In genomic region chr2:11710101-11710500, GRCm38 (mm10) we compare ENCODE assay signal across 9 mouse cellular contexts. TPM values are rescaled to one million over a fixed set of nuclear protein-coding genes. Genes with fewer than 3 reads are reported as not detected.
DNase-seq lines count a peak whose midpoint lies in the region; ATAC-seq and TF ChIP-seq lines count a peak whose summit lies in the region.
"Not testable (repeated sequence)": the region's sequence is repeated elsewhere in the genome, so short reads cannot be mapped to it uniquely, and the experiment has no call there.
"Had no signal": no experiment of that assay in that cellular context is flagged by ENCODE, and none has a peak within 500 bp of the region (broad histone marks: within the 10 kb centered on the region; RNA-seq: fewer than 3 reads in every experiment).

No protein-coding gene starts in this region.

- not testable (repeated sequence) for H3K36me3 ChIP-seq in embryonic facial prominence, embryonic 10.5 days (replicated peaks)

- H3K9me3 ChIP-seq in embryonic facial prominence, embryonic 10.5 days = not testable (repeated sequence)

- DNase-seq in adrenal gland, postnatal 14 days = peak; percentile 60
- peak; percentile 24 for DNase-seq in embryonic facial prominence, embryonic 10.5 days (ENCODE audit: low spot score)
- DNase-seq in heart, postnatal 4 days = peak; percentile 42
- DNase-seq in kidney, postnatal 25 days = peak; percentile 47 to 78
- DNase-seq in lung, adult 2 months = peak; percentile 18
- DNase-seq in retina, embryonic 14.5 days (ENCODE audit: low spot score) = peak; percentile 51
- DNase-seq in thymus, postnatal 14 days = peak; percentile 58

- ATAC-seq in CD4-positive, CD25-positive, alpha-beta regulatory T cell, adult 4 months = peak; percentile 44

- H3K27ac ChIP-seq in embryonic facial prominence, embryonic 10.5 days (replicated peaks) = not testable (repeated sequence)

- not testable (repeated sequence) for H3K4me3 ChIP-seq in embryonic facial prominence, embryonic 10.5 days; lung, adult 2 months (replicated peaks; ENCODE audit: extremely low read depth, low read depth, low read length)

- not testable (repeated sequence) for TF ChIP-seq POLR2A in lung, adult 2 months (IDR thresholded peaks at IDR 0.05; ENCODE audit: borderline replicate concordance, extremely low read depth, low read depth, low read length)

- H3K27me3 ChIP-seq in embryonic facial prominence, embryonic 10.5 days (replicated peaks; ENCODE audit: low read depth, poor library complexity, severe bottlenecking) = peaks cover 41% of the 10 kb centered on the region

- 59% methylated on average over 4 of the region's 4 CpGs for WGBS in embryonic facial prominence, embryonic 10.5 days
- WGBS in lung, adult 2 months = 41% methylated on average over 4 of the region's 4 CpGs

- peak; percentile 36; the same call in 1 of the 2 replicates for TF ChIP-seq CTCF in lung, adult 2 months (IDR thresholded peaks at IDR 0.05; ENCODE audit: insufficient read depth, low read length)

- H3K4me1 ChIP-seq in embryonic facial prominence, embryonic 10.5 days = peaks cover 13% of the 10 kb centered on the region
- not testable (repeated sequence) for H3K4me1 ChIP-seq in lung, adult 2 months (ENCODE audit: control insufficient read depth, insufficient read depth, low read length)

RNA-seq across cellular contexts. Expression of gene Il15ra, which starts 5.0 kb away (rescaled TPM):
- polyA plus RNA-seq in CD4-positive, CD25-positive, alpha-beta regulatory T cell, adult 4 months (2017; shearing (Covaris generic)) = 10 to 100 TPM; 24.0 to 33.6 TPM
- 50.8 and 59.1 TPM in 2 replicates for total RNA-seq in adrenal gland, postnatal 14 days (2021)
- 0.41 and 0.57 TPM in 2 replicates for polyA plus RNA-seq in embryonic facial prominence, embryonic 10.5 days (2016; fragmentation: Nextera tagmentation; extraction: Ambion mirVana)
- total RNA-seq in heart, postnatal 4 days (2021) = 10 to 100 TPM; 15.6 to 20.0 TPM
- 20.7 and 26.2 TPM in 2 replicates for polyA plus RNA-seq in lung, adult 2 months (2012; rRNA removed)
- polyA plus RNA-seq: G1E had no signal

Comparison
In these comparisons a context has a peak if more than half of its experiments do, and no peak if none do; other contexts are left out.
1. RNA of gene Il15ra, which starts 5.0 kb away (polyA plus RNA-seq): 24.0 to 33.6 TPM in CD4-positive, CD25-positive, alpha-beta regulatory T cell, adult 4 months and 20.7 to 26.2 TPM in lung, adult 2 months; 0.41 to 0.57 TPM in embryonic facial prominence, embryonic 10.5 days; every median in the first group is over 10 times any median in the second.
2. Peak in every context shown above with its lines, with median percentiles within 50 percentile points of each other: DNase-seq.